In genomic region chr1:133834309-133834708, GRCm38 (mm10) we compare ENCODE assay signal across 8 mouse cellular contexts. TPM values are rescaled to one million over a fixed set of nuclear protein-coding genes. Genes with fewer than 3 reads are reported as not detected.
DNase-seq lines count a peak whose midpoint lies in the region; ATAC-seq and TF ChIP-seq lines count a peak whose summit lies in the region.

No protein-coding gene starts in this region.

- H3K4me1 ChIP-seq in kidney, embryonic 14.5 days (ENCODE audit: control insufficient read depth, insufficient read depth, low read length) = peaks cover 3% of the 10 kb centered on the region
- H3K4me1 ChIP-seq in kidney, adult 2 months (ENCODE audit: control insufficient read depth, insufficient read depth, low read length) = peaks cover 6% of the 10 kb centered on the region; the same call in 1 of the 2 replicates
- peaks cover 7% of the 10 kb centered on the region; the same call in 1 of the 2 replicates for H3K4me1 ChIP-seq in stomach, embryonic 14.5 days (ENCODE audit: control insufficient read depth, insufficient read depth, low read length)

- no peak overlapping the region for H3K4me3 ChIP-seq in kidney, embryonic 14.5 days (ENCODE audit: low read length)
- no peak overlapping the region for H3K4me3 ChIP-seq in kidney, adult 2 months (ENCODE audit: insufficient read depth, low read depth, low read length)
- H3K4me3 ChIP-seq in stomach, embryonic 14.5 days (ENCODE audit: low read depth, low read length) = no peak overlapping the region

- no peak overlapping the region for H3K27ac ChIP-seq in kidney, embryonic 14.5 days (ENCODE audit: low read depth, low read length)
- no peak overlapping the region for H3K27ac ChIP-seq in kidney, adult 2 months (ENCODE audit: insufficient read depth, low read depth, low read length)
- peak overlapping the region; percentile 22; the same call in 1 of the 2 replicates for H3K27ac ChIP-seq in stomach, embryonic 14.5 days (ENCODE audit: low read length)

- H3K9ac ChIP-seq in kidney, embryonic 14.5 days (ENCODE audit: low read depth, low read length) = no peak overlapping the region
- no peak overlapping the region for H3K9ac ChIP-seq in stomach, embryonic 14.5 days (replicated peaks; ENCODE audit: low read depth, low read length)

- H3K27me3 ChIP-seq in kidney, embryonic 14.5 days (ENCODE audit: control insufficient read depth, insufficient read depth, low read length) = no peaks in the 10 kb centered on the region
- H3K27me3 ChIP-seq in kidney, adult 2 months (replicated peaks; ENCODE audit: control insufficient read depth, insufficient read depth, low read length) = no peaks in the 10 kb centered on the region
- H3K27me3 ChIP-seq in stomach, embryonic 14.5 days (ENCODE audit: control insufficient read depth, insufficient read depth, low read length) = no peaks in the 10 kb centered on the region

- no peak for TF ChIP-seq CTCF in kidney, adult 2 months (conservative IDR thresholded peaks at IDR 0.05; ENCODE audit: insufficient read depth, insufficient read length, low read depth, low read length)

- H3K36me3 ChIP-seq in kidney, embryonic 14.5 days (ENCODE audit: control insufficient read depth, insufficient read depth, low read length) = no peaks in the 10 kb centered on the region
- H3K36me3 ChIP-seq in kidney, adult 2 months (ENCODE audit: control insufficient read depth, insufficient read depth, low read length) = no peaks in the 10 kb centered on the region
- H3K36me3 ChIP-seq in stomach, embryonic 14.5 days (ENCODE audit: control insufficient read depth, insufficient read depth, low read length) = no peaks in the 10 kb centered on the region

- ATAC-seq in kidney, embryonic 14.5 days (ENCODE audit: low FRiP score, low TSS enrichment) = no peak
- no peak for ATAC-seq in stomach, embryonic 14.5 days (ENCODE audit: insufficient number of reproducible peaks, insufficient read depth, low FRiP score, low read depth)

- peak; percentile 19 for DNase-seq in kidney, adult 11 months
- DNase-seq in adrenal gland, postnatal 25 days = peak; percentile 76
- DNase-seq in kidney, adult 2 months = peak; percentile 44
- no peak for DNase-seq in spleen, postnatal 4 days (ENCODE audit: low spot score in 2 of 2)
- DNase-seq in layer of hippocampus, adult 8-10 months (ENCODE audit: low spot score in 2 of 2) = no peak
- no peak for DNase-seq in spleen, postnatal 14 days (ENCODE audit: low spot score in 2 of 2)

- no peaks in the 10 kb centered on the region for H3K9me3 ChIP-seq in kidney, embryonic 14.5 days (ENCODE audit: control insufficient read depth, low read length)
- H3K9me3 ChIP-seq in stomach, embryonic 14.5 days (ENCODE audit: control insufficient read depth, low read depth, low read length) = no peaks in the 10 kb centered on the region

- WGBS in kidney, embryonic 14.5 days = 72% methylated on average over 6 of the region's 6 CpGs
- 46% methylated on average over 6 of the region's 6 CpGs for WGBS in kidney, adult 2 months
- WGBS in stomach, embryonic 14.5 days = 46% methylated on average over 6 of the region's 6 CpGs

- H3K4me2 ChIP-seq in kidney, embryonic 14.5 days (replicated peaks; ENCODE audit: low read depth, low read length) = no peak overlapping the region
- H3K4me2 ChIP-seq in stomach, embryonic 14.5 days (replicated peaks; ENCODE audit: low read depth, low read length) = no peak overlapping the region

- no peak for TF ChIP-seq POLR2A in kidney, adult 2 months (IDR thresholded peaks at IDR 0.05; ENCODE audit: low read depth, low read length)

RNA-seq across cellular contexts. Expression of gene Atp2b4, which starts 33.5 kb away (rescaled TPM):
- 5.2 and 9.6 TPM in 2 replicates for polyA plus RNA-seq in kidney, embryonic 14.5 days (2014; fragmentation: Nextera tagmentation; extraction: Ambion mirVana)
- 20.7 and 25.7 TPM in 2 replicates for total RNA-seq in adrenal gland, postnatal 25 days (2021)
- 4.9 and 6.1 TPM in 2 replicates for polyA plus RNA-seq in kidney, adult 2 months (2012; rRNA removed)
- 38.3 and 38.8 TPM in 2 replicates for polyA plus RNA-seq in stomach, embryonic 14.5 days (2014; fragmentation: Nextera tagmentation; extraction: Ambion mirVana)
- total RNA-seq in layer of hippocampus, adult 8-10 months (2022) = 100 to 1,000 TPM in 1 of 4 experiments, 10 to 100 TPM in 3; 85.7 to 102 (median 91.8) TPM

Comparison
In these comparisons a context has a peak if more than half of its experiments do, and no peak if none do; other contexts are left out.
1. DNase-seq: peak in kidney, adult 11 months (single experiment), adrenal gland, postnatal 25 days (single experiment) and kidney, adult 2 months (single experiment); none in spleen, postnatal 4 days (0 of 2), layer of hippocampus, adult 8-10 months (0 of 2) and spleen, postnatal 14 days (0 of 2).